Mouse (Mus musculus): Measurements from ENCODE around the gene Hsf4. TPM values are rescaled to one million over a fixed set of nuclear protein-coding genes. Genes with fewer than 3 reads are reported as not detected.
A peak's percentile ranks its signal among the peaks of the same experiment; 100 is the strongest.

The Hsf4 gene
- polyA plus RNA-seq, 1 experiment from 2014 or later, result 0.27 TPM

DNA sequence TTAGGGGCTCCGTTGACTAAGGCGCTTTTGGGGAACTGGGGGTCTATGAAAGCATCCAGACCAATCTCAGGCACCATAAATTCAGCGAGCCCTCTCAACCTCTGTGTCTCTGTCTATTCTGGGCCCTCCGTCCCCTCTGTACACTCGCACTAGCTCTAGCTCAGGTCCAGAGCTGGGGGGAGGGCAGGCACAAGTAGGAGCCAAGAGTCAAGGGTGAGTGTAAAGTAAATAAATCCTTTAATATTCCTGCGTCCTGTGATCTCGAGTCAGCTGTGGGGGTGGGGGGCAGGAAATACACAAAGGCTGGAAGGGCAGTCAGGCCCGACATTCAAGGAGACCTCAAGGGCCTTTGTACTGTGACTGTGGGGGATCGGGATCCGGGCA, 534 bp upstream of the Hsf4 start:
- peak overlapping the region; percentile 97 for H3K4me2 ChIP-seq (ENCODE audit: low read length)
- WGBS, result 4% methylated on average over 10 of the region's 10 CpGs
- H3K4me1 ChIP-seq (ENCODE audit: control insufficient read depth in 2 of 2, insufficient read depth in 2 of 2, low read length in 2 of 2), result peaks cover 13 to 30% of the 10 kb centered on the region in 2 experiments; a peak in 3 of 4 replicates
- H3K4me3 ChIP-seq (ENCODE audit: control insufficient read depth in 1 of 2, insufficient read depth in 1 of 2, low read depth in 1 of 2, low read length in 2 of 2), result peak overlapping the region; percentile 44 to 54
- no peaks in the 10 kb centered on the region for H3K36me3 ChIP-seq (ENCODE audit: control insufficient read depth, insufficient read depth, low read length)
- peaks cover 79% of the 10 kb centered on the region for H3K27me3 ChIP-seq (ENCODE audit: control insufficient read depth, insufficient read depth, low read length)
- H3K27ac ChIP-seq (replicated peaks in 1 of 2; ENCODE audit: control insufficient read depth in 1 of 2, insufficient read depth in 1 of 2, low read depth in 2 of 2, low read length in 2 of 2), result no peak overlapping the region
- H3K9me3 ChIP-seq (ENCODE audit: control insufficient read depth, low read length), result no peaks in the 10 kb centered on the region
- peak overlapping the region; percentile 69 for H3K9ac ChIP-seq (ENCODE audit: low read length)
- ATAC-seq (ENCODE audit: insufficient number of reproducible peaks, insufficient read depth, low FRiP score, low read depth), result no peak

DNA sequence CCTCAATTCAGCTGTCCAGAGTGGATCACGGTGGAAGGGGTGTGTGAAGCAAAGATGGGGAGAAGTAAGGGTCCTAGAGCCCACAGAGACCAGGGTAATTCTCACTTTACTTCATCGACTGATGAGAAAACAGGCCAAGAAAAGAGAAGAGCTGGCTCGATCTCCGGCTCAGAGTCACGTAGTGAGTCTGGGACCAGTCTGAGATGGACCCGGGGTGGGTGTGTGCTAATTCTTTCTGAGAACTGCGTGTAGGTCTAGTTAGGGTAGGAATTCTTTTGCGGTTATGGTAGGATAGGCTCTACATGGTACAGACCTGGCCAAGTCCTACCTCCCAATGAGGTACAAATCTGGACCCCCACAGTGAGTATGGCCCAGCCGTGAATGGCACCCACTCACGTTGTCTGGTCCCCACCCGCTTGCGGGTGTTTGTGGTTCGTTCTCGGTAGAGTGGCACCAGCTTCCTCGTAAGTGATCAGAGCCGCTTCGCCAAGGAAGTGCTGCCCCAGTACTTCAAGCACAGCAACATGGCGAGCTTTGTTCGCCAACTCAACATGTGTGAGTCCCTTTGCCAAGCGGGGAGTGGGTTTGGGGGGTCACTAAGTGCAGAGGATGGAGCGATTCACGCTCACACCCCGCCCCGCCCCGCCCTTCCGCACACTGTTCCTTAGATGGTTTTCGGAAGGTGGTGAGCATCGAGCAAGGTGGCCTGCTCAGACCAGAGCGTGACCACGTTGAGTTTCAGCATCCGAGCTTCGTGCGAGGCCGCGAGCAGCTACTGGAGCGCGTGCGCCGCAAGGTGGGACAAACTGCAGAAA, 707 bp downstream of the Hsf4 start:
- peak overlapping the region; percentile 44 to 54 for H3K4me3 ChIP-seq (ENCODE audit: control insufficient read depth in 1 of 2, insufficient read depth in 1 of 2, low read depth in 1 of 2, low read length in 2 of 2)
- 0 out of 2 replicates have a peak overlapping the region, but pooled peaks have one; percentile 69 for H3K9ac ChIP-seq (ENCODE audit: low read length)
- H3K9me3 ChIP-seq (ENCODE audit: control insufficient read depth, low read length), result no peaks in the 10 kb centered on the region
- WGBS, result 5% methylated on average over 39 of the region's 39 CpGs
- no peak overlapping the region for H3K27ac ChIP-seq (replicated peaks in 1 of 2; ENCODE audit: control insufficient read depth in 1 of 2, insufficient read depth in 1 of 2, low read depth in 2 of 2, low read length in 2 of 2)
- H3K36me3 ChIP-seq (ENCODE audit: control insufficient read depth, insufficient read depth, low read length), result no peaks in the 10 kb centered on the region
- peaks cover 12 to 26% of the 10 kb centered on the region in 2 experiments for H3K4me1 ChIP-seq (ENCODE audit: control insufficient read depth in 2 of 2, insufficient read depth in 2 of 2, low read length in 2 of 2)
- H3K27me3 ChIP-seq (ENCODE audit: control insufficient read depth, insufficient read depth, low read length), result peaks cover 91% of the 10 kb centered on the region
- H3K4me2 ChIP-seq (ENCODE audit: low read length), result peak overlapping the region; percentile 97
- ATAC-seq (ENCODE audit: insufficient number of reproducible peaks, insufficient read depth, low FRiP score, low read depth), result no peak

DNA sequence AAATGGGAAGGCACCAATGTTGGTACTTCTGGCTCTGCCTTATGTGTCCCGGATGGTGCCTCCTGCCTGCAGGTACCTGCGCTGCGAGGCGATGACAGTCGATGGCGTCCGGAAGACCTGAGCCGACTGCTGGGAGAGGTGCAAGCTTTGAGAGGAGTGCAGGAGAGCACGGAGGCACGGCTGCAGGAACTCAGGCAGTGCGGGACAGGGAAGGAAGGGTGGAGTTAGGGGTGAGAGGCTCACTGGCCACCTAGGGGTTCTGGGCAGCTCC, 1.2 kb downstream of the Hsf4 start:
- Histone ChIP-seq H3K4me1 (ENCODE audit: control insufficient read depth in 2 of 2, insufficient read depth in 2 of 2, low read length in 2 of 2) (peaks cover 13 to 30% of the 10 kb centered on the region in 2 experiments), H3K9me3 (ENCODE audit: control insufficient read depth, low read length) (no peaks in the 10 kb centered on the region), H3K27ac (replicated peaks in 1 of 2; ENCODE audit: control insufficient read depth in 1 of 2, insufficient read depth in 1 of 2, low read depth in 2 of 2, low read length in 2 of 2) (no peak overlapping the region), H3K4me3 (ENCODE audit: control insufficient read depth in 1 of 2, insufficient read depth in 1 of 2, low read depth in 1 of 2, low read length in 2 of 2) (peak overlapping the region in 1 of 2 experiments; percentile 54; a peak in 2 of 4 replicates), H3K4me2 (ENCODE audit: low read length) (no peak overlapping the region; the same call in 1 of the 2 replicates), H3K27me3 (ENCODE audit: control insufficient read depth, insufficient read depth, low read length) (peaks cover 97% of the 10 kb centered on the region), H3K36me3 (ENCODE audit: control insufficient read depth, insufficient read depth, low read length) (no peaks in the 10 kb centered on the region), H3K9ac (ENCODE audit: low read length) (no peak overlapping the region)
- ATAC-seq (ENCODE audit: insufficient number of reproducible peaks, insufficient read depth, low FRiP score, low read depth), result no peak
- WGBS, result 5% methylated on average over 11 of the region's 11 CpGs

DNA sequence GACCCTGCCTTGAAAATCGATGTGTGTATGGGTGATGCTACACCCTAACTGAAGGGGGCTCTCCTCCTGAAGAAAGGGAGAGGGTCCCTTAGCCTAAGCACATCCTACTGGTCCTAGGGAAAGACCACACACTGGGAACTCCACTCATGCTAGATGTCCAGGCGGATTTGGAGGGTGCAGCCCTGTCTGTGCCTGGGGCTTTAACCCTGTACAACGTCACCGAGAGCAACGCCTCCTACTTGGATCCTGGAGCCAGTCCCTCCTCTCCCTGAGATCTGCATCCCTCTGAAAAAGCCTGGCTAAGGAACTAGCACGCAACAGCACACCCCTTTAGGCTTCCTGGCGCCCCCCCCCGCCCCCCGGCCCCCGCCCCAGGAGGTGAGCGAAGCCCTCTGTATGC, 5.8 kb downstream of the Hsf4 start:
- 8% methylated on average over 11 of the region's 11 CpGs for WGBS
- ATAC-seq (ENCODE audit: insufficient number of reproducible peaks, insufficient read depth, low FRiP score, low read depth), result no peak
- Histone ChIP-seq H3K9me3 (ENCODE audit: control insufficient read depth, low read length) (no peaks in the 10 kb centered on the region), H3K27me3 (ENCODE audit: control insufficient read depth, insufficient read depth, low read length) (peaks cover 95% of the 10 kb centered on the region), H3K36me3 (ENCODE audit: control insufficient read depth, insufficient read depth, low read length) (no peaks in the 10 kb centered on the region), H3K4me3 (ENCODE audit: control insufficient read depth in 1 of 2, insufficient read depth in 1 of 2, low read depth in 1 of 2, low read length in 2 of 2) (peak overlapping the region in 1 of 2 experiments; percentile 45; a peak in 1 of 4 replicates), H3K9ac (ENCODE audit: low read length) (peak overlapping the region; percentile 60; the same call in 1 of the 2 replicates), H3K4me1 (ENCODE audit: control insufficient read depth in 2 of 2, insufficient read depth in 2 of 2, low read length in 2 of 2) (peaks cover 13 to 19% of the 10 kb centered on the region in 2 experiments), H3K4me2 (ENCODE audit: low read length) (peak overlapping the region; percentile 80), H3K27ac (replicated peaks in 1 of 2; ENCODE audit: control insufficient read depth in 1 of 2, insufficient read depth in 1 of 2, low read depth in 2 of 2, low read length in 2 of 2) (no peak overlapping the region)

DNA sequence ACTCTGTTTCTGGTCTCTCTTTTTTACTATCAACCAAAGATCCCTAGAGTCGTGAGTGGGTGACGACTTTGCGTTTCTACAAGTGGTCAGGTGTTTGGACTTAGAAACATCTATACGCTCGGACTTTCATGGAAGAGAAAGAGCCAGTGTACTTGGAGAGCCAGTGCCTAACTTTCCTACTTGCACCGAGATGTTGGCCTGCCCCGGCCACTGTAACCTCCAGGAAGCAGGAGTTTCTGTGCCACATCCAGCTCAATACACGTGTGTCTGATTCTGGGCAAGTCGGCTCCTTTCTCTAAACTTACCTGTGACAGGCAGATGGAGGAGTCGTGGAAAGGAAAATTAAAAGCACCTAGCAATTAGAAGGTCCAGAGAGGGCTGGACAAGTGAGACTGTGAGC, 6.2 kb downstream of the Hsf4 start, which contains the start of gene Nol3:
Gene Nol3 (plus strand): TSS at position 301 of the 400 bp plus-strand sequence.
- Histone ChIP-seq H3K27ac (replicated peaks in 1 of 2; ENCODE audit: control insufficient read depth in 1 of 2, insufficient read depth in 1 of 2, low read depth in 2 of 2, low read length in 2 of 2) (no peak within 1 kb of the TSS), H3K4me1 (ENCODE audit: control insufficient read depth in 2 of 2, insufficient read depth in 2 of 2, low read length in 2 of 2) (peaks cover 13 to 18% of the 10 kb centered on the region in 2 experiments), H3K9ac (ENCODE audit: low read length) (peak within 1 kb of the TSS; percentile 60), H3K4me3 (ENCODE audit: control insufficient read depth in 1 of 2, insufficient read depth in 1 of 2, low read depth in 1 of 2, low read length in 2 of 2) (peak within 1 kb of the TSS; percentile 44 to 45), H3K9me3 (ENCODE audit: control insufficient read depth, low read length) (no peaks in the 10 kb centered on the region), H3K27me3 (ENCODE audit: control insufficient read depth, insufficient read depth, low read length) (peaks cover 90% of the 10 kb centered on the region), H3K36me3 (ENCODE audit: control insufficient read depth, insufficient read depth, low read length) (no peaks in the 10 kb centered on the region), H3K4me2 (ENCODE audit: low read length) (peak within 1 kb of the TSS; percentile 80)
- 9% methylated on average over 10 of the region's 10 CpGs for WGBS
- no peak for ATAC-seq (ENCODE audit: insufficient number of reproducible peaks, insufficient read depth, low FRiP score, low read depth)

DNA sequence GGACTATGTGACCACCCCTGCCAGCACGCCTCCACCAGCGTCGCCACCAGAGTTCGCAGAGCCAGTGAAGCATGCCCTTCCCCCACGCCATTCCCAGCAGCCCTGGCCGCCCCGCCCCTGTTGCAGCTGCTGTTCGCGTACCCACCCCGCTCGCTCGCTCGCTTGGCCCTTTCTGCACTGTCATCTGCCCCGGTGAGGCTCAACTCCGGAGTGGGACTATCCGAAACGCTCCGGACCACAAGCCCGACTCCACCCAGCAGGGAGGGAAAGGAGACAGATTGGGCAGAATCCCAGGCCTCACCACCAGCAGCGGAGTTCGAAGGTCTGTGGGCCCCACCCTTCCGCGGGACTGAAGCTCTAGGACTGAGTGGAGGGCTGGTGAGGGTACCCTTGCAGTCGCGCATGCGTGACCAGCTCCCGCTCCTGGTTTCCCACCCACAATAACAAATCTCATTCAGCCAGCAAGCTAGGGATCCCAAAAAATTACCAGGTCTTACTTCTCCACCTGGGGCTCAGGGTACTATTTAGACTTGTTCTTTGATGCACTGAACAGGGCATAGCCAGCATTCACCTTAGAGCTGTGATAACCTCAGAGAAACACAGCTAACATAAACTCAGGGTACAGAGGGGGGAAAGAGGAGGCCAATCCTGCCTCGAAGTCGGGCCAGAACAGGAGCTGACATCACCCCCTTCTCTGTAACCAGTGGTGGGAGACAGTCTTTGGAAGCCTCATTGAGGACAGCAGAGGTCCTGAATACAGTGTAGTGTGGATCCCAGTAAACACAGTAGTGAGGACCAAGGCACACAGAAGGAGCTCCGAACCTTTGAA, 6.9 kb downstream of the Hsf4 start:
- H3K4me2 ChIP-seq (ENCODE audit: low read length), result peak overlapping the region; percentile 80
- no peak overlapping the region for H3K27ac ChIP-seq (replicated peaks in 1 of 2; ENCODE audit: control insufficient read depth in 1 of 2, insufficient read depth in 1 of 2, low read depth in 2 of 2, low read length in 2 of 2)
- H3K4me1 ChIP-seq (ENCODE audit: control insufficient read depth in 2 of 2, insufficient read depth in 2 of 2, low read length in 2 of 2), result peaks cover 13 to 18% of the 10 kb centered on the region in 2 experiments
- ATAC-seq (ENCODE audit: insufficient number of reproducible peaks, insufficient read depth, low FRiP score, low read depth), result peak; percentile 47; the same call in 1 of the 2 replicates
- no peaks in the 10 kb centered on the region for H3K36me3 ChIP-seq (ENCODE audit: control insufficient read depth, insufficient read depth, low read length)
- 7% methylated on average over 30 of the region's 30 CpGs for WGBS
- H3K9ac ChIP-seq (ENCODE audit: low read length), result peak overlapping the region; percentile 60
- peak overlapping the region; percentile 44 to 45 for H3K4me3 ChIP-seq (ENCODE audit: control insufficient read depth in 1 of 2, insufficient read depth in 1 of 2, low read depth in 1 of 2, low read length in 2 of 2)
- H3K27me3 ChIP-seq (ENCODE audit: control insufficient read depth, insufficient read depth, low read length), result peaks cover 84% of the 10 kb centered on the region
- no peaks in the 10 kb centered on the region for H3K9me3 ChIP-seq (ENCODE audit: control insufficient read depth, low read length)

DNA sequence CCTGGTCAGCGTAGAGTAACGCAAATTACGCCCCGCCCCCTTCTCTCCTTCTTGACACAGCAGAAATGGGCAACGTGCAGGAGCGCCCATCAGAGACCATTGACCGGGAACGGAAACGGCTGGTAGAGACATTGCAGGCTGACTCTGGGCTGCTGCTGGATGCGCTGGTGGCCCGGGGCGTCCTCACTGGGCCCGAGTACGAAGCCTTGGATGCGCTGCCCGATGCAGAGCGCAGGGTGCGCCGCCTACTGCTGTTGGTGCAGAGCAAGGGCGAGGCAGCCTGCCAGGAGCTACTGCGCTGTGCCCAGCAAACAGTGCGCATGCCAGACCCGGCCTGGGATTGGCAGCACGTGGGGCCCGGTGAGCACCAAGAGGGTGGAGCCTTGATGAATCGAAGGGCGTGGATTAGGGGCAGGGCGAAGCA, 9.3 kb downstream of the Hsf4 start:
- no peaks in the 10 kb centered on the region for H3K36me3 ChIP-seq (ENCODE audit: control insufficient read depth, insufficient read depth, low read length)
- H3K4me2 ChIP-seq (ENCODE audit: low read length), result peak overlapping the region; percentile 55
- no peak overlapping the region for H3K27ac ChIP-seq (replicated peaks in 1 of 2; ENCODE audit: control insufficient read depth in 1 of 2, insufficient read depth in 1 of 2, low read depth in 2 of 2, low read length in 2 of 2)
- peaks cover 60% of the 10 kb centered on the region for H3K27me3 ChIP-seq (ENCODE audit: control insufficient read depth, insufficient read depth, low read length)
- 5% methylated on average over 28 of the region's 28 CpGs for WGBS
- H3K4me1 ChIP-seq (ENCODE audit: control insufficient read depth in 2 of 2, insufficient read depth in 2 of 2, low read length in 2 of 2), result peaks cover 13 to 18% of the 10 kb centered on the region in 2 experiments
- no peak overlapping the region for H3K9ac ChIP-seq (ENCODE audit: low read length)
- H3K4me3 ChIP-seq (ENCODE audit: control insufficient read depth in 1 of 2, insufficient read depth in 1 of 2, low read depth in 1 of 2, low read length in 2 of 2), result peak overlapping the region; percentile 10 to 18; a peak in 3 of 4 replicates
- ATAC-seq (ENCODE audit: insufficient number of reproducible peaks, insufficient read depth, low FRiP score, low read depth), result peak; percentile 41; the same call in 1 of the 2 replicates
- H3K9me3 ChIP-seq (ENCODE audit: control insufficient read depth, low read length), result no peaks in the 10 kb centered on the region

All from heart, embryonic 14.5 days (tissue).